26 mouse cellular contexts compared by ENCODE assay signal in the genomic region with DNA sequence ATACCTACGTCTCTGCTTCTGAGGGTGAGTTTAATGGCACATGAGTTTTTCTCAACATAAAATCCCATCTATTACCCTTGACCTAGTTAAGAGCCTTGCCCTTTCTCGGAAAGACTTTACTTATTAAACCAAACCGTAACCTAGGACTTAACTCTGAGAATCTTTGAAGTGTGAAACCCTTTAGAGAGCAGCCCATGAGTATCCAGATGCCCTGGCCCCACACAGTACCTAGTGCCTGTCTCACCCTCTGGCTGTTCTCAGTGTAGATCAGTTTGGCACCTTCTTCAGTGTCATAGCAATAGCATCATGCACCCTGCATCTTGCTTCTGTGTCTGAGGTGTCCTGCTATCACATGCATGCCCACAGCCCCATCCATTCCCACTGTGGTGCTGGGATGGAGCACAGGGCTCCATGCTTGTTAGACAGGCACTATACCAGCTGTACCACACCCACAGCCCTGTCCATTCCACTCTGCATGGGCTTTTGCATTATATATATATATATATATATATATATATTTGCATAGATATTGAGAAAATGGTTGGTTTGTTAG. TPM values are rescaled to one million over a fixed set of nuclear protein-coding genes. Genes with fewer than 3 reads are reported as not detected.
DNase-seq lines count a peak whose midpoint lies in the region; ATAC-seq lines count a peak whose summit lies in the region.
"Had no signal": no experiment of that assay in that cellular context is flagged by ENCODE, and none has a peak within 500 bp of the region (broad histone marks: within the 10 kb centered on the region; RNA-seq: fewer than 3 reads in every experiment).

No protein-coding gene starts in this region.

- ATAC-seq in megakaryocyte, adult 5-6 weeks (ENCODE audit: poor library complexity, severe bottlenecking): no peak
- peak; percentile 85 for ATAC-seq in kidney, embryonic 16.5 days (ENCODE audit: low FRiP score, low TSS enrichment)
- ATAC-seq in hindbrain, embryonic 12.5 days (ENCODE audit: low FRiP score): no peak
- ATAC-seq: activated CD4-positive, CD25-positive, alpha-beta regulatory T cell, adult 4 months; forebrain, embryonic 16.5 days; hindbrain, embryonic 16.5 days; Patski had no signal

- H3K36me3 ChIP-seq in megakaryocyte, embryonic 14.5 days (replicated peaks; ENCODE audit: low read length): no peaks in the 10 kb centered on the region
- H3K36me3 ChIP-seq in kidney, embryonic 16.5 days (ENCODE audit: insufficient read depth, low read length): no peaks in the 10 kb centered on the region
- no peaks in the 10 kb centered on the region for H3K36me3 ChIP-seq in hindbrain, embryonic 12.5 days
- H3K36me3 ChIP-seq: embryonic facial prominence, embryonic 12.5 days; forebrain, embryonic 12.5 days; heart, embryonic 13.5 days had no signal

- DNase-seq in kidney, adult 8-10 months: peak; percentile 62 to 77
- peak; percentile 47 to 78 for DNase-seq in kidney, postnatal 25 days
- DNase-seq in embryo, embryonic 11 days: no peak
- no peak for DNase-seq in embryo, embryonic 9.5 days (ENCODE audit: extremely low spot score)
- DNase-seq: adrenal gland, postnatal 14 days; cerebellum, adult 2 months; gastrocnemius, postnatal 10 days; heart, postnatal 36 days had no signal

- H3K4me3 ChIP-seq in megakaryocyte, embryonic 14.5 days (replicated peaks): peak overlapping the region; percentile 44
- no peak overlapping the region for H3K4me3 ChIP-seq in kidney, embryonic 16.5 days (ENCODE audit: low read length)
- no peak overlapping the region for H3K4me3 ChIP-seq in hindbrain, embryonic 12.5 days
- H3K4me3 ChIP-seq: embryonic facial prominence, embryonic 12.5 days; forebrain, embryonic 12.5 days; heart, embryonic 13.5 days had no signal

- 69% methylated on average over 3 of the region's 3 CpGs for whole genome bisulfite sequencing in kidney, embryonic 16.5 days
- WGBS in hindbrain, embryonic 12.5 days: 93% methylated on average over 3 of the region's 3 CpGs

- H3K27ac ChIP-seq in kidney, embryonic 16.5 days (ENCODE audit: low read length): peak overlapping the region; percentile 34; the same call in 1 of the 2 replicates
- H3K27ac ChIP-seq in hindbrain, embryonic 12.5 days: no peak overlapping the region
- H3K27ac ChIP-seq: forebrain, embryonic 12.5 days; heart, embryonic 13.5 days had no signal

- H3K9me3 ChIP-seq in megakaryocyte, embryonic 14.5 days: peaks cover 10% of the 10 kb centered on the region
- H3K9me3 ChIP-seq in kidney, embryonic 16.5 days (ENCODE audit: low read length): peaks cover 4% of the 10 kb centered on the region; the same call in 1 of the 2 replicates
- no peaks in the 10 kb centered on the region for H3K9me3 ChIP-seq in hindbrain, embryonic 12.5 days (replicated peaks)
- H3K9me3 ChIP-seq: embryonic facial prominence, embryonic 12.5 days; forebrain, embryonic 12.5 days; heart, embryonic 13.5 days had no signal

- no peak overlapping the region for H3K4me2 ChIP-seq in kidney, embryonic 16.5 days (replicated peaks; ENCODE audit: low read depth, low read length)
- no peak overlapping the region for H3K4me2 ChIP-seq in hindbrain, embryonic 12.5 days (replicated peaks)
- H3K4me2 ChIP-seq: embryonic facial prominence, embryonic 12.5 days; forebrain, embryonic 12.5 days; heart, embryonic 13.5 days had no signal

- H3K9ac ChIP-seq in kidney, embryonic 16.5 days (replicated peaks; ENCODE audit: low read length): no peak overlapping the region
- no peak overlapping the region for H3K9ac ChIP-seq in hindbrain, embryonic 12.5 days
- H3K9ac ChIP-seq: embryonic facial prominence, embryonic 12.5 days; forebrain, embryonic 12.5 days; heart, embryonic 13.5 days had no signal

- H3K4me1 ChIP-seq in megakaryocyte, embryonic 14.5 days: no peaks in the 10 kb centered on the region
- no peaks in the 10 kb centered on the region for H3K4me1 ChIP-seq in kidney, embryonic 16.5 days (ENCODE audit: insufficient read depth, low read length)
- no peaks in the 10 kb centered on the region; the same call in 1 of the 2 replicates for H3K4me1 ChIP-seq in hindbrain, embryonic 12.5 days
- H3K4me1 ChIP-seq: forebrain, embryonic 12.5 days had no signal

- peaks cover 8% of the 10 kb centered on the region for H3K27me3 ChIP-seq in megakaryocyte, embryonic 14.5 days (replicated peaks)
- no peaks in the 10 kb centered on the region for H3K27me3 ChIP-seq in kidney, embryonic 16.5 days (ENCODE audit: insufficient read depth, low read length)
- no peaks in the 10 kb centered on the region for H3K27me3 ChIP-seq in hindbrain, embryonic 12.5 days
- H3K27me3 ChIP-seq: CH12.LX; embryonic facial prominence, embryonic 12.5 days; forebrain, embryonic 12.5 days; heart, embryonic 13.5 days; Patski had no signal

RNA-seq across cellular contexts. Expression of a gene that starts 1.2 kb away (rescaled TPM):
- polyA plus RNA-seq in megakaryocyte, embryonic 14.5 days (2012; ENCODE audit: insufficient read depth, low replicate concordance): not detected in 2 replicates
- total RNA-seq in megakaryocyte, adult 5-6 weeks (2015): not detected in 2 replicates
- not detected in 2 replicates for total RNA-seq in megakaryocyte, adult 5-6 weeks (2017)
- not detected in 2 replicates for polyA plus RNA-seq in kidney, embryonic 16.5 days (2015; fragmentation: Nextera tagmentation; extraction: Ambion mirVana)
- not detected in 2 replicates for polyA plus RNA-seq in hindbrain, embryonic 12.5 days (2016; fragmentation: Nextera tagmentation; extraction: Ambion mirVana)
- total RNA-seq: adrenal gland, adult 18-20 months; adrenal gland, postnatal 14 days; CH12.LX; gastrocnemius, postnatal 10 days; gastrocnemius, postnatal 4 days; heart, adult 8-10 months; heart, postnatal 36 days had no signal
- polyA plus RNA-seq: activated CD4-positive, CD25-positive, alpha-beta regulatory T cell, adult 4 months; cerebellum, adult 2 months; embryonic facial prominence, embryonic 12.5 days; forebrain, embryonic 12.5 days; forebrain, embryonic 16.5 days; frontal cortex, adult 2 months; heart, embryonic 13.5 days; heart, postnatal 0 days; hindbrain, embryonic 11.5 days; hindbrain, embryonic 16.5 days; Patski had no signal

RNA-seq across cellular contexts. Expression of a gene that starts 41.7 kb away (rescaled TPM):
- 1.8 TPM in 1 of 2 replicates, not detected in the other for polyA plus RNA-seq in megakaryocyte, embryonic 14.5 days (2012; ENCODE audit: insufficient read depth, low replicate concordance)
- total RNA-seq in megakaryocyte, adult 5-6 weeks (2015): 29.5 and 31.1 TPM in 2 replicates
- total RNA-seq in megakaryocyte, adult 5-6 weeks (2017): 18.7 and 18.8 TPM in 2 replicates
- 107 and 123 TPM in 2 replicates for polyA plus RNA-seq in kidney, embryonic 16.5 days (2015; fragmentation: Nextera tagmentation; extraction: Ambion mirVana)
- 41.0 and 47.1 TPM in 2 replicates for polyA plus RNA-seq in hindbrain, embryonic 12.5 days (2016; fragmentation: Nextera tagmentation; extraction: Ambion mirVana)

RNA-seq across cellular contexts. Expression of a gene that starts 42.9 kb away (rescaled TPM):
- not detected in 2 replicates for polyA plus RNA-seq in megakaryocyte, embryonic 14.5 days (2012; ENCODE audit: insufficient read depth, low replicate concordance)
- total RNA-seq in megakaryocyte, adult 5-6 weeks (2015): not detected in 2 replicates
- not detected in 2 replicates for total RNA-seq in megakaryocyte, adult 5-6 weeks (2017)
- not detected in 2 replicates for polyA plus RNA-seq in kidney, embryonic 16.5 days (2015; fragmentation: Nextera tagmentation; extraction: Ambion mirVana)
- polyA plus RNA-seq in hindbrain, embryonic 12.5 days (2016; fragmentation: Nextera tagmentation; extraction: Ambion mirVana): not detected in 2 replicates
- total RNA-seq: adrenal gland, adult 18-20 months; adrenal gland, postnatal 14 days; CH12.LX; gastrocnemius, postnatal 10 days; gastrocnemius, postnatal 4 days; heart, adult 8-10 months; heart, postnatal 36 days had no signal
- polyA plus RNA-seq: activated CD4-positive, CD25-positive, alpha-beta regulatory T cell, adult 4 months; cerebellum, adult 2 months; embryonic facial prominence, embryonic 12.5 days; forebrain, embryonic 12.5 days; forebrain, embryonic 16.5 days; frontal cortex, adult 2 months; heart, embryonic 13.5 days; heart, postnatal 0 days; hindbrain, embryonic 11.5 days; hindbrain, embryonic 16.5 days had no signal

Comparison
In these comparisons a context has a peak if more than half of its experiments do, and no peak if none do; other contexts are left out.
1. DNase-seq: peak in kidney, adult 8-10 months (2 of 2) and kidney, postnatal 25 days (2 of 2); none in embryo, embryonic 11 days (single experiment) and embryo, embryonic 9.5 days (single experiment).
2. RNA of a gene that starts 41.7 kb away (polyA plus RNA-seq): 107 to 123 TPM in kidney, embryonic 16.5 days and 41.0 to 47.1 TPM in hindbrain, embryonic 12.5 days; 1.8 TPM in megakaryocyte, embryonic 14.5 days; every median in the first group is over 10 times any median in the second.